Mouse (Mus musculus): Measurements from ENCODE around the gene Fcgrt.

- TF ChIP-seq POLR2A (IDR thresholded peaks at IDR 0.05; ENCODE audit: low read depth, low read length) (no peak), KAT2A (IDR thresholded peaks at IDR 0.05; ENCODE audit: insufficient replicate concordance, low read length) (no peak), EP300 (IDR thresholded peaks at IDR 0.05; ENCODE audit: low read length) (no peak), SMC3 (IDR thresholded peaks at IDR 0.05; ENCODE audit: low read depth, low read length) (no peak), CTCF (conservative IDR thresholded peaks at IDR 0.05 in 1 of 2, IDR thresholded peaks at IDR 0.05 in 1 of 2; ENCODE audit: low read depth in 2 of 2, low read length in 2 of 2) (no peak), GABPA (IDR thresholded peaks at IDR 0.05; ENCODE audit: insufficient replicate concordance, low read depth, low read length) (no peak), POLR2AphosphoS2 (IDR thresholded peaks at IDR 0.05; ENCODE audit: low read depth, low read length) (no peak), CHD2 (IDR thresholded peaks at IDR 0.05; ENCODE audit: low read length) (no peak), TBP (conservative IDR thresholded peaks at IDR 0.05; ENCODE audit: low read depth, low read length) (no peak), USF1 (IDR thresholded peaks at IDR 0.05; ENCODE audit: low read depth, low read length) (no peak), JUN (IDR thresholded peaks at IDR 0.05; ENCODE audit: insufficient read depth, low read depth, low read length) (no peak), MAZ (IDR thresholded peaks at IDR 0.05; ENCODE audit: low read depth, low read length) (no peak)
Measured at GRCm38 (mm10) chr7:45081016-45081415, 22.6 kb downstream of the Fcgrt start.
